Mouse (Mus musculus) heart, embryonic 11.5 days (tissue): ENCODE measurements at regions not wholly inside any gene's neighbourhood (a gene's known extent, or its start where the extent isn't known, plus 50 kb on each side); places are given as distances from the start of the nearest gene placed in this dataset.

ENCODE experiments used
- ATAC-seq: fragments of 200-750 bp; cut with Nextera tagmentation; replicated peaks from 2 replicates; pipeline ENCODE4 v1.8.0; 2017; ENCODE audit warnings: moderate library complexity; ENCODE audit not compliant: insufficient number of reproducible peaks, low FRiP score, low TSS enrichment
- H3K27ac ChIP-seq: fragments of 300-500 bp; sonication (generic); 2 replicates; pipeline ENCODE4 v1.5.1; 2014; ENCODE audit warnings: mild to moderate bottlenecking, low read depth, low read length
- H3K27me3 ChIP-seq: fragments of 300-500 bp; sonication (generic); 2 replicates; pipeline ENCODE4 v1.6.1; 2014; ENCODE audit warnings: mild to moderate bottlenecking, low read length, mixed read lengths; ENCODE audit not compliant: control insufficient read depth, insufficient read depth
- H3K36me3 ChIP-seq: fragments of 300-500 bp; sonication (generic); 2 replicates; pipeline ENCODE4 v1.6.1; 2014; ENCODE audit warnings: mild to moderate bottlenecking, low read length, moderate library complexity, mixed read lengths; ENCODE audit not compliant: control insufficient read depth, insufficient read depth
- H3K4me1 ChIP-seq: fragments of 300-500 bp; sonication (generic); 2 replicates; pipeline ENCODE4 v1.6.1; 2014; ENCODE audit warnings: low read length; ENCODE audit not compliant: control insufficient read depth, insufficient read depth
- H3K4me2 ChIP-seq: fragments of 300-500 bp; sonication (generic); 2 replicates; pipeline ENCODE4 v1.6.1; 2014; ENCODE audit warnings: mild to moderate bottlenecking, moderate library complexity
- H3K4me3 ChIP-seq: fragments of 300-500 bp; sonication (generic); 2 replicates; pipeline ENCODE4 v1.5.1; 2014; ENCODE audit warnings: low read depth, low read length
- H3K9ac ChIP-seq: fragments of 300-500 bp; sonication (generic); 2 replicates; pipeline ENCODE4 v1.6.1; 2014; ENCODE audit warnings: mild to moderate bottlenecking, low read depth, low read length, moderate library complexity
- H3K9me3 ChIP-seq: fragments of 300-500 bp; sonication (generic); replicated peaks from 2 replicates; pipeline ENCODE4 v1.6.1; 2016; ENCODE audit warnings: low read length; ENCODE audit not compliant: control insufficient read depth
- WGBS: fragments of 180-500 bp; shearing (Covaris S2); extraction: QIAGEN DNeasy Blood & Tissue Kit; methylation state at CpG from one replicate; pipeline ENCODE4 v1.1.7; 2014; ENCODE audit not compliant: insufficient replicate concordance; 5-methylcytosine and 5-hydroxymethylcytosine counted together

- Histone ChIP-seq H3K27ac (no peak overlapping the region), H3K9me3 (no peaks in the 10 kb centered on the region), H3K4me2 (no peak overlapping the region), H3K27me3 (no peaks in the 10 kb centered on the region; the same call in 1 of the 2 replicates), H3K9ac (no peak overlapping the region), H3K36me3 (no peaks in the 10 kb centered on the region), H3K4me1 (no peaks in the 10 kb centered on the region), H3K4me3 (no peak overlapping the region)
- WGBS, result 57% methylated on average over 4 of the region's 4 CpGs
- ATAC-seq, result no peak
These were observed 158.3 kb downstream of the Tle3 start for GRCm38 (mm10) chr9:61530263-61531045.

- Histone ChIP-seq H3K27ac (no peak overlapping the region), H3K27me3 (no peaks in the 10 kb centered on the region), H3K9ac (no peak overlapping the region), H3K9me3 (no peaks in the 10 kb centered on the region), H3K4me1 (no peaks in the 10 kb centered on the region), H3K36me3 (no peaks in the 10 kb centered on the region), H3K4me2 (no peak overlapping the region), H3K4me3 (no peak overlapping the region)
- 72% methylated on average over 12 of the region's 12 CpGs for WGBS
- no peak for ATAC-seq
These were observed 156.2 kb downstream of the Tle3 start for GRCm38 (mm10) chr9:61528286-61528865.

GRCm38 (mm10) chr9:61527491-61528056 lies 155.4 kb downstream of the Tle3 start:
- Histone ChIP-seq H3K27me3 (no peaks in the 10 kb centered on the region), H3K36me3 (no peaks in the 10 kb centered on the region), H3K4me3 (no peak overlapping the region), H3K4me1 (no peaks in the 10 kb centered on the region), H3K9me3 (no peaks in the 10 kb centered on the region; the same call in 1 of the 2 replicates), H3K27ac (no peak overlapping the region), H3K4me2 (no peak overlapping the region), H3K9ac (no peak overlapping the region)
- no peak for ATAC-seq
- 54% methylated on average over 5 of the region's 5 CpGs for WGBS

GRCm38 (mm10) chr9:61520136-61520535 lies 148.0 kb downstream of the Tle3 start:
- Histone ChIP-seq H3K4me1 (0 out of 2 replicates have a peak, but pooled peaks cover 2% of the 10 kb centered on the region), H3K36me3 (no peaks in the 10 kb centered on the region), H3K9ac (no peak overlapping the region), H3K4me3 (no peak overlapping the region), H3K27ac (no peak overlapping the region), H3K4me2 (no peak overlapping the region), H3K27me3 (no peaks in the 10 kb centered on the region), H3K9me3 (peaks cover 2% of the 10 kb centered on the region; the same call in 1 of the 2 replicates)
- 78% methylated on average over 5 of the region's 5 CpGs for whole genome bisulfite sequencing
- no peak for ATAC-seq

- Histone ChIP-seq H3K27ac (no peak overlapping the region), H3K9me3 (peaks cover 2% of the 10 kb centered on the region; the same call in 1 of the 2 replicates), H3K4me1 (0 out of 2 replicates have a peak, but pooled peaks cover 2% of the 10 kb centered on the region), H3K4me2 (no peak overlapping the region), H3K27me3 (no peaks in the 10 kb centered on the region), H3K9ac (no peak overlapping the region), H3K4me3 (no peak overlapping the region), H3K36me3 (no peaks in the 10 kb centered on the region)
- WGBS, result 43% methylated on average over 7 of the region's 7 CpGs
- ATAC-seq, result no peak
These were observed 145.7 kb downstream of the Tle3 start for GRCm38 (mm10) chr9:61517906-61518305.

GRCm38 (mm10) chr9:61511436-61511835 lies 139.3 kb downstream of the Tle3 start:
- Histone ChIP-seq H3K27me3 (peaks cover 34% of the 10 kb centered on the region), H3K4me2 (no peak overlapping the region), H3K9me3 (no peaks in the 10 kb centered on the region), H3K4me1 (no peaks in the 10 kb centered on the region), H3K4me3 (no peak overlapping the region), H3K36me3 (no peaks in the 10 kb centered on the region), H3K9ac (no peak overlapping the region), H3K27ac (no peak overlapping the region)
- ATAC-seq, result no peak

- Histone ChIP-seq H3K4me2 (no peak overlapping the region), H3K27ac (no peak overlapping the region), H3K36me3 (no peaks in the 10 kb centered on the region), H3K4me3 (no peak overlapping the region), H3K9ac (no peak overlapping the region), H3K4me1 (no peaks in the 10 kb centered on the region), H3K27me3 (peaks cover 34% of the 10 kb centered on the region), H3K9me3 (no peaks in the 10 kb centered on the region)
- WGBS, result 30% methylated on average over 14 of the region's 14 CpGs
- ATAC-seq, result no peak
These were observed 138.2 kb downstream of the Tle3 start for GRCm38 (mm10) chr9:61510217-61510893.

- ATAC-seq, result no peak
- Histone ChIP-seq H3K9me3 (no peaks in the 10 kb centered on the region), H3K27me3 (peaks cover 35% of the 10 kb centered on the region), H3K36me3 (no peaks in the 10 kb centered on the region), H3K27ac (no peak overlapping the region), H3K4me2 (peak overlapping the region; percentile 9; the same call in 1 of the 2 replicates), H3K4me3 (no peak overlapping the region), H3K4me1 (no peaks in the 10 kb centered on the region), H3K9ac (no peak overlapping the region)
- 12% methylated on average over 26 of the region's 26 CpGs for whole genome bisulfite sequencing
These were observed 137.5 kb downstream of the Tle3 start for GRCm38 (mm10) chr9:61509591-61510191.
